Mouse (Mus musculus) CD4-positive, CD25-positive, alpha-beta regulatory T cell, adult 9 weeks (primary cell): ENCODE data around the gene Rgs14. TPM values are rescaled to one million over a fixed set of nuclear protein-coding genes. Genes with fewer than 3 reads are reported as not detected.

Experiments
- polyA plus RNA-seq: library from polyadenylated mRNA; unstranded; fragments of 100-300 nt; shearing (Covaris generic); gene quantifications from one replicate; pipeline ENCODE4 v1.2.1, GENCODE M21; 2017

Gene Rgs14
- polyA plus RNA-seq: 159 TPM

DNA sequence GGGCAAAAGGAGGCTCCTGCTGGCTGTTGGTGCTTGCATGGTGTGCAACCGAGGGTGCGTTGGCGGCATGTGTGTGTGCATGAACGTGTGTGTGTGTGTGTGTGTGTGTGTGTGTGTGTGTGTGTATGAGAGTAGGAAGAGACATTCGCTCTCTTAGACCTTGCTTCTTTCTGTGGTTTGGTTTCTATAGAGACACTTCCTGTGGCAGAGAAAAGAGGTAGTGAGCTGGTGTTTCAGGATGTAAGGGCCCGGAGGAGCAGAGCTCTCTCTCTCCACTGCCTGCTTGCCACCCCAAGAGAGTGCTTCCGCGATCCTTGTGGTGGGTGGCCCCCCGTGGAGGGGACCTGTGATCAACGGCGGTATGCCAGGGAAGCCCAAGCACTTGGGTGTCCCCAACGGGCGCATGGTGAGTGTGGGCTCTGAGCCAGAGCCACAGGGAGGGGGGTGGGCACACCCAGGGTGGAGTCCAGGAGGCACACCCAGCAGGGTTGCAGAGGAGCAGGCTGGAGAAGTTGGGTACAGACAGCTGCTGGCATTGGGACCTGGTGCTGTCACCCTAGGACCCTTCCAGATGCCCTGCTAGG is at the start of gene Rgs14:
Gene Rgs14, plus strand, starts transcription at position 202 of the 584 bp plus-strand sequence.

DNA sequence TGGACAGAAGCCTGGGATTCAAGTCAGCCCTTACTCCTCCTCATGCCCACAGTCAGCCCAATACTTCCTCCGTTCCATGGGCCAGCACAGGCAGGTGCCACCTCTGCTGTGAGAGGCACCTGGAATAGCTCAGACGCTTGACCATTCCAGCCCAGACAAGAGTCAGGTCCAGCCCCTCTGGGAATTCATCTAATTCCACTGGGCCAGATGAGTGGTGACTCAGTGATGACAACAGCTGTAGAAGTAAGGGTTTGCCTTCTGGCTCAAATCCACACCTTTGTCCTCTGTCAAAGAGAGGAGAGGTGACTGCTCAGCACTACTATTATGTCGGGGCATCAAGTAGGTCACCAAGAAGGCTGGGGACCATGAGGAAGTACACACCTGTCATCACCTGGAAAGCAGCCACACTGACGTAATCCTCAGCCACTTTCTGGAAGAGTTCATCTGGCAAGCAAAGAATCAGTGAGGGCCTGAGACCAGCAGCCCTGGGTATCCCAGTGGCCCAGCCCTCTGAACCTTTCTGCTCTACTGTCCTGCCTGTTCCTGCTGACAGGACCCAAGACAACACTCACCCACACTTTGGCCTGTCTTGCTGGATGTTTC is 49.5 kb upstream of the Rgs14 start, which contains the start of gene Prelid1:
Gene Prelid1, plus strand, starts transcription at position 570 of the 603 bp plus-strand sequence.

DNA sequence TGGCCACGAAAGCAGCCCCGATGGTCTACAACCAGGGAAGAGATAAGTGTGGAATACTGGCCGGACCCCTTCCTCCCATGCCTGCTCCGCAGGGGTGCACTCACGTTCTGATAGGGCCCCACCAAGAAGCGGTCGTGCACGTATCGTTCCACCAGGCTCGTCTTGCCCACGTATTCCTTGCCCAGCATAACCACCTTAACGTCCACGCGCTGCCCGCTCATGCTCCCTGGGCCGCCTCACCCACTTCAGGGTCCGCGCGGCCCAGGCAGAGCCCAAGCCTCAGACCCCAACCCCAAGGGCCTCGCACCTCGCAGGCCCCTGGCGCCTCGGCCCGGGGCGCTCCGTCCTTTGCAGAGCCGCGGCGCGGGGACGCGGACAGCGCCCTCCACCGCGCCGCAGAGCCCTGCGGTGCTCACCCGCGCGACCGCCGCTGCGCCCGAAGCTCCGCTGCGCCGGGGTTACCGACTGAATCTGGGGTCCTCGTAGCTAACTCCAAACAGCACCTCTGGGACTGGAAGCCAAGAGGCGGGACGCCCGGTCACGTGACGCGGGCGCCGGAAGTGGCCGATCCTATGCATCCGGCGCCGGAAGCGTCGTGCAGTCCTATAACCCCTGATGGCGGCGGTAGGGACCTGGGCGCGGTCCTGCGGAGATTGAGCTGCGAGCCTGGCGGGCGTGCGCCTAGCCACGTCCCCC is 48.0 kb upstream of the Rgs14 start, which contains the start of gene Rab24:
Gene Rab24, minus strand, starts transcription at position 513 of the 696 bp plus-strand sequence.

DNA sequence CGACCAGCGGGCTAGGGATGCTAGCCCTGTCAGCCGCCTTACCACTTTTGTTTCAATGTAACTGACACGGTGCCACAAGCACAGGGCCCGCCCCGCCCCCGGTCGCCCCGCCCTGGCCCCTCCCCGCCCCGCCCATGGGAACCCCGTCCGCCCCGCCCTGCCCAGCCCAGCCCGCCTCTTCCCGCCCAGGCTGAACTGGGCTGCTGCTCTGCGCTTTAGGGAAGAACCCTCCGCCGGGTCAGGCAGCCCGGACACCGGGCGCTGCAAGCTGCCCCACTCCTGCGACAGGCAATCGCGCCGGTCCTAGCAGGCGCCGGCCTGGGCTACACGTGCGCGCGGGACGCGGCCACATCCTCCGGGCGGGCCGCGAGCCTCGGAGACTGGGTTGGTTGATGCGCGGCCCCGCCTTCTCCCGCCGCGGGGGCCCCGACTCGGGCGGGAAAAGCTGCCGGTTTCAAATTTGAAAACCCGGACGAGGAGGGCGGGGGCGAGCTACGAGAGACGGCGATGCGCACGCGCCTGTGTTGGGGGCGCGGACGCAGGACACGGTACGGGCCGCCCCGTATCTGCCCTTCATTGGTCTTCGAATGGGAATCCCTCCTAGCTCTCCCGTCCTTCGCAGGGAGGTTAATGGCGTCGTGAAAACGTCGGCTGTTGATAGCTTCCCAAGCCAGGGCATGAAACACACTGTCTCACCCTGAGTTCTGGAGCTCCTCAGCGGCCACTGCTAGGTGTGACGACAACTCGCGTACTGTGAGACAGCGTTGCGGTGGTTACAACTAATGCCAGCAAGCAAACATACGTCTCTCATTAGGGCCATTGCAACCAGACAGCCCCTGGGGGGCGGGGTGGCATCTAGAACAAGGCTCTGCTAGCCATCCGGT is 39.6 kb upstream of the Rgs14 start, which contains the start of gene Mxd3:
Gene Mxd3, minus strand, starts transcription at position 141 of the 884 bp plus-strand sequence.

DNA sequence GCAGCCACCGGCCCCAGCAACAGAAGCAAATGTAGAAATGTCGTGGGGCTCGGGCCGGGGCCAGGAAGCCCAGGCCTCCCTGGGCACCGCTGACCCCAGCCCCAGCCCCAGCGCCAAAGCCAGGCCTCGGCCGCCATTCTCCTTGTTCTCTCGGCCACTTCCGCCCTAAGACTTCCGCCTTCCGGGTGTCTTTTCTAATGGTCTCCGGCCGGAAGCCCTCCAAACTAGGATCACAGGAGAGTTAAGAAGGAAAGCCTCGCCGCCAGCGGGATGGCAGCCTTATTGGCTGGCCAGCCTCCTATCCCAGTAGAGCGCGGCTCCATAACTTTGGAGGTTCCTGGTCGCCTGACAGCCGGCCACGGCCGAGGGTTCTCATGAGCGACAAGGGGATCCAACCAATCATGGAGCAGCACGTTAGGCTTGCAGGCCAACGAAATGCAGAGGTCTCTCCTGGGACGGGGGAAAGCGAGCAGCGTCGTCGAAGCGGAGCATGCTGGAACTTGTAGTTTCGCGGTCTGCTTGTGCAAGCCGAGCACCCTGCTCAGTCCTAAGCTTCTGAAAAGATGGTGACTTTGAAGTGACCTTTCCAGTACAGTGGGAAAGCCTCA is 7.0 kb upstream of the Rgs14 start, which contains the start of gene Lman2:
Gene Lman2, minus strand, starts transcription at position 331 of the 608 bp plus-strand sequence.

DNA sequence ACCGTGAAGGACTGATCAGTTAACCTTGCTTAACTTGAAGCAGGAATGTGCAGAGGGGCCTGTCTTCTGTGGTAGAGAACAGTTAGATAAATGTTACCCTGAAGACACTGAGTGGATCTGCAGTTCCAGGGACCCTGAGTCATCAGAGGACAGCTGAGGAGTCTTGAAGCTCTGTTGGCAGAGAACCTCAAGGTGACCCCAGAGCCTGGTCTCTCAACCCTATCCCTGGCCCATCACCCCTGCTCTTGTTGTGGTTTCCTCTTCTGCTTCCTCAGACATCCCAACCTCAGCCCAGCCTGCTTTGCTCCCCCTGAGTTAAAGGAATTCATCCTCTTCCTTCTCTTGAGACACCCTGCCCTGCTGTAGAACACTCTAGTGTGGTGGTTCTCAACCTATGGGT is 28.6 kb downstream of the Rgs14 start, which contains the start of gene Slc34a1:
Gene Slc34a1, plus strand, starts transcription at position 100 of the 400 bp plus-strand sequence.

DNA sequence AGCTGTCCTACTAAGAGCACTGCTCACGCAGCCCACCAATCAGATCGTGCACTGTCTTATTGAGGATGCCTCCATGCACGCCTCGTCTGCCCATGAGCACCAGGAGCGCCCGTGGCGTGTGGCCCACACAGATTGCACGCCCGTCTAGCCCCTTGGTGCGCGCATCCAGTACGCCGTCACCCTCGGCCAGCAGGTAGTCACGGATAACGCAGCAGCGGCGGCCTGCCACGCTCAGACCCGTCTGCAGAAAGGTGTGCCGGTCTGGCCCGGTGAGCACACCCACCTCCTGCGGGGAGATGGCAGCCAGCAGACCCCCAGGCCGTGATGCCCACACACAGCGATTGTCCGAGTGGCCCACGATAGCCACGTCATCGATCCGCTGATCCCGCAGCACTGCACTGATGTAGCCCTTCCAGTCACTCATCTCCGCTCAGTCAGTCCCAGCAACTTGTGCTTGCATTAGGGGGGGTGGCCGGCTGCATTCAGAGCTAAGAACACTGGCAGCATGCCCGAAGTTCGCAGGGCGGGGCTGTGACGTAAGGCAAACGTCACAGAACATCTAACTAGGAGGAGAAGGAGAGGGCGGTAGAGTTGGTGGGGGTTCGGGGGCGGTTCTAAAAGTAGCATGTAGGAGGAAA is 45.3 kb downstream of the Rgs14 start, which contains the start of gene Pfn3:
Gene Pfn3, minus strand, starts transcription at position 490 of the 638 bp plus-strand sequence.

DNA sequence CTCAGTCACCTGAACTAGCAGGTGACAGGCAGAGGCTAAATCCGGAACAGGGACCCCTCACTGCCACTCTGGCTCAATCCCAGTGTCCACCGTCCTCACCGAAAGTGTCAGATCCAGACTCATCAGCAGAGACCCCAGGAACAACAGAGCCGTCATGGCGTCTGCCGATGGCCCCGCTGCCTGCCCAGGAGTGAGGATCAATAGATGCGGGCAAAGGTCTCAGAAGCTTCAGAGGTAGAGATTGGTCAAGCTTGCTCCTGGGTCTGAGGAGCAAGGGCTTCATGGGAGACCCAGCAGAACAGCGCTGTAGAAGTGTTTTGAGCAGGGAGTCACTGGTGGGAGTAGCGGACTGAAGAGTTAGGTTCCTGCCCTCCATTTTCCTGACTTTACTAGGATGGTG is 57.1 kb downstream of the Rgs14 start, which contains the start of gene F12:
Gene F12, minus strand, starts transcription at position 181 of the 400 bp plus-strand sequence.

Other genes starting within 250 kb of the Rgs14 start
- gene Gm17617, start 236.2 kb upstream of the Rgs14 start, polyA plus RNA-seq: not detected
- not detected for gene Fgfr4, start 217.1 kb upstream of the Rgs14 start, polyA plus RNA-seq
- gene Nsd1, start 159.9 kb upstream of the Rgs14 start, polyA plus RNA-seq: 101 TPM
- gene Prelid1, start 49.2 kb upstream of the Rgs14 start, polyA plus RNA-seq: 473 TPM
- gene Rab24, start 47.8 kb upstream of the Rgs14 start, polyA plus RNA-seq: 12.5 TPM
- gene Mxd3, start 39.9 kb upstream of the Rgs14 start, polyA plus RNA-seq: 3.9 TPM
- 192 TPM for gene Lman2, start 6.9 kb upstream of the Rgs14 start, polyA plus RNA-seq
- gene Slc34a1, start 28.5 kb downstream of the Rgs14 start, polyA plus RNA-seq: not detected
- not detected for gene Pfn3, start 45.5 kb downstream of the Rgs14 start, polyA plus RNA-seq
- 0.41 TPM for gene F12, start 57.1 kb downstream of the Rgs14 start, polyA plus RNA-seq
- gene Grk6, start 75.3 kb downstream of the Rgs14 start, polyA plus RNA-seq: 21.6 TPM
- gene Prr7, start 94.5 kb downstream of the Rgs14 start, polyA plus RNA-seq: 0.27 TPM
- gene Dbn1, start 118.4 kb downstream of the Rgs14 start, polyA plus RNA-seq: not detected
- gene Pdlim7, start 143.9 kb downstream of the Rgs14 start, polyA plus RNA-seq: 16.3 TPM
- gene Dok3, start 159.6 kb downstream of the Rgs14 start, polyA plus RNA-seq: 2.0 TPM
- 86.5 TPM for gene Ddx41, start 166.9 kb downstream of the Rgs14 start, polyA plus RNA-seq
- gene Fam193b, start 201.4 kb downstream of the Rgs14 start, polyA plus RNA-seq: 24.6 TPM
- 347 TPM for gene Tmed9, start 204.0 kb downstream of the Rgs14 start, polyA plus RNA-seq
- gene B4galt7, start 230.2 kb downstream of the Rgs14 start, polyA plus RNA-seq: 46.3 TPM